Mouse (Mus musculus) right cerebral cortex, adult 18-20 months (tissue): Measurements from ENCODE around the gene Atp2b1.

Experiments
- DNase-seq: peaks from one replicate; pipeline ENCODE4 v3.0.0; 2022; ENCODE audit warnings: mixed read lengths

Gene Atp2b1

DNA sequence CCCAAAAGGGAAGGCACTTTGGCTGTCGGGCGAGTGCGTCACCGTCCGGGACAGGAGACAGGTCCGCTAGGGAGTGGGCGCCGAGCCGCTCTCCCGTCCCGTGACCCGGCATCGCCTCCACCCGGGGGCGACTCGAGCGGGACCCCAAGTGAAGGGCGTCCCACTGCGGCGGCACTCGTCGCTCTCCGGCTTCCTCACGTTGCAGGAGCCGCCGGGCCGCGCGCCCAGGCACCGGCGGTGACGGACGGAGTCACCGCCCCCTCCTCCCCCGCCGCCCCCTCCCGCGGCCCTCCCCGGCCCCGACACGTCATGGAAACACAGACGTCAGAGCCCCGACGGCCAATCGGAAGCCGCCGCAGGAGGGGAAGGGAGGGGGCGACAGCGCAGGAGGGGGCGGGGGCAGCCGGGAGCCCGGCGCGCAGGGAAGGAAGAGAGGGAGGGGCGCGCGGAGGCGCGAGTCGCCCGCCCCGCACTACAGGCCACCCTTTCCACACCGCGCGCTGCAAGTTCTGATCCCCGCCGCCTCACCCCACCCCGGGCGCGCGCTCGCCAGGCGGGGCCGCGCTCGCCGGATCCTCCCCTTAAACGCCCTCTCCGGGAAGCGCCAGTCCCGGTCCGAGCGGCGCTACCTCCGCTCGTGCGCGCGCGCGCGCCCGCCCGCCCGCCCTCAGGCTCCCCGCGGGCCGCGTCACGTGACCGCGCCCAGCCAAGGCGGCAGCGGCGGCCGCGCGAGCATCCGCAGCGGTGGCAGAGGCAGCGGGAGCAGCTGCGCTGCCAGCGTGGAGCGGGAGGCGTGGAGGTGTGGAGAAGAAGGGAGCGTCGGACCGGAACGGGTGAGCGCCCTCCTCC lies at the start of gene Atp2b1:
Atp2b1 (plus strand) TSS at position 446 of the 849 bp plus-strand sequence.
- peak; percentile 94 for DNase-seq

DNA sequence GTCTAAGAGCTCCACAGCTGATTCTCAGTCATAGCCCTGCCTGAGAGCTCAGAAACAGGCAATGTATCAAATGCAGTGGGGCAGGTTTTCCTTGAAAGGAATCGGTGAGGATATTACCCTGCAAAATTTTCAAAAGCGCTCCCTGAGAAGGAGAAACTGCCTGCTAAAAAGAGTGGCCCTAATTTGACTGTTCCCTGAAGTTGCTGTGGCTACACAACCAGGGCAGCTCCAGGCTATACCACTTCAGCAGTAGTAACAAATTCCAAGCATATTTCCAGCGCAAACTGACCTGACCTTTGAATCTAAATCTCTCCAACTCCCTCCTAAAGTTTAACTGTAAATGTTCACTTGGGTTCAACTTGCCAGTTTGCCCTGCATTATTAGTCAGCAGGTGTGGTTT lies 49.4 kb upstream of the Atp2b1 start:
- no peak for DNase-seq

DNA sequence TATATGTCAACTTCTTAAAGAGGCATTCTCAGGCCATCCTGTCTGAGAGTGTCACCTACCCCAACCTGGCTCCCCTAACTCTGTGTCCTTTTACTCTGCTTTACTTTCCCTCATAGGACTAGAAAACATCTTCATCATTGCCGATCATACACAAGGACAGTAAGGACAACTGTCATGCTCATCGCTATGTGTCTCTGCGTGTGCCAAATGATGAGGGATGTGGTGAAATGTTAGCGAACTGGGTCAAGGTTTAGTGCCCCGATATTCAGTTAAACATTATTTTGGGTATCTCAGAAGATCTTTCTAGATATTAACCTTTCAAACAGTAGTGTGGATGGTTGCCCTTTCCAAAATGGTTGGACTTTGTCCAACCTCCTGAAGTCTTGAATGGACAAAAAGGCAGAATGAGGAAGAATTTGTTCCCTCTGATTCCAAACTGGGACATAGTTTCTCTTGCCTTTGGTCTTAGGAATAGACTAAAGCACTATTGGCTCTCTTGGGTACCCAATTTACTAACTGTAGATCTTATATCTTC lies 47.3 kb upstream of the Atp2b1 start:
- DNase-seq = no peak

DNA sequence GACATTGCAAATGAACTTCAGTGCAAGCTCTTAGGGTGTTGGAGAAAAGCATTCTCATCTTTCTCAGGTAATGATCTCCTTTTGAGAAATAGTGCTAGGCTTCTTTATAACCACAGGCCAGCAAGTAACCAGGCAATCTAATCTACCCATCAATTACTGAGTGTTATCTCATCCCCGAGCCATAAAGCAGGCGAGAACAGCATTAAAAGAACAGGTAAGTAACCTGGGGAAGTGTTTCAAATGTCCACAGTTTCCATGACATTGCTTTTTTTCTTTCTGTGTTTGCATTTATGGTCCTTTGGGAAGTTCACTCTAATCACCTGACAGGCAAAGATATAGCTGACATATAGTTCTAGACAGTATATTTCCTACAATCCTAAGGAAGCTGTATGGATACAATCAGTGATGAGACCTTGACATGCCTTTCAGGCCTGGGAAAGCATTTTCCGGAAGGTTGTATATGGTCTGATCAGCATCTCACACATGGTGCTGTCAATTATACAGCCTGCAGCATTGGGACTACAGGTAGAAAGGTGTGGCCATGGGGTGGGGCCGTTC lies 45.8 kb upstream of the Atp2b1 start:
- no peak for DNase-seq

DNA sequence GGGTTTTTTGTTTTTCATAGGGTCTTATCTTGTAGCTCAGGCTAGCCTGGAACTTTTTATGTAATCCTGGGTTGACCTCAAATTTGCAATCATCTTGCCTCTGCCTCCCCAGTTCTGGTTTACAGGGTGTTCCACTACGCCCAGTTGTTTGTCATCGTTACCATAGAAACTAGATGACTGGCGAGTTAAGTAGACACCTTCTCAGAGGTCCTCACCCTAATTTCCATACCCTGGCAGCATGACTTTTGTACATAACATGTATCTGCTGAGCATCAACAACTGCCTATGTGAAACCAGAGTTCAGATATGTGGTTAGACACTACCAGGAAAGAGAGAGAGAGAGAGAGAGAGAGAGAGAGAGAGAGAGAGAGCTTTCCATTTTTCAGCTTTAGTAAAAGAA lies 36.4 kb upstream of the Atp2b1 start:
- DNase-seq = no peak

DNA sequence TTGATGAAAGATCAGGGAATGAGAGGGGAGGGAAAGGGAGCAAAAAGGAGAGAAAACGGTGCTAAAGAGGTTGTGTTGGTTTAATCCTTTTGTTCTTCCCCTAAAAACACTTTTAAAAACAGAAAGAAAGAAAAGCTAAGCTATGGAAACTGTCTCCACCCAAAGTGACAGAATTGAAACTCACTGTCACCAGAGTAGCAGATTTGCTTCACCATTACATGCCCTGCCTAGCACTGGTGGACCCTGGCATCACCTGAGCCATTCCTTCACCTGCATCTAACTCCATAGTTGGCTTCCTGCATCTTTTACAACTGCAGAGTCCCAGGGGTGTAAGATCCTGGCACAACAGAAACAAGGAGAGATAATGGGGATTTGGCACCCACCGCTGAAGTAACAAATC lies 35.6 kb upstream of the Atp2b1 start:
- no peak for DNase-seq

DNA sequence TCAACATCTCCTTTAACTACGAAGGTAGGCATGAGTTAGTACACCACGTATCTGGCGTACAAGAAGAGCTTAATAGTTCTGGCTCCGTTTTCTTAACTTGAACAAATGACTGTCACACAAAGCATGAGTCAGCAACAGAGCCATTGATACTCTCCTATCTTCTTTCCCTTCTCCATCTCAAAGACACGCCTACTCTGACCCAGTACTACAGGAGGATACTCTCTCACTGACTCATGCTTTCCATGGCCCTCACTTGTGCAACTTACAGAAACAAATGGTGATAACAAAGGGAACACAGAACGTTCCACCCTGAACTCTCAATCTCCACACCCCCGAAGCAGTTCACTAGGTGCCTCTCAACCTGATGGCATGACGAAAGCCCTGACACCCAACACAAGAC lies 34.1 kb upstream of the Atp2b1 start:
- DNase-seq = no peak

DNA sequence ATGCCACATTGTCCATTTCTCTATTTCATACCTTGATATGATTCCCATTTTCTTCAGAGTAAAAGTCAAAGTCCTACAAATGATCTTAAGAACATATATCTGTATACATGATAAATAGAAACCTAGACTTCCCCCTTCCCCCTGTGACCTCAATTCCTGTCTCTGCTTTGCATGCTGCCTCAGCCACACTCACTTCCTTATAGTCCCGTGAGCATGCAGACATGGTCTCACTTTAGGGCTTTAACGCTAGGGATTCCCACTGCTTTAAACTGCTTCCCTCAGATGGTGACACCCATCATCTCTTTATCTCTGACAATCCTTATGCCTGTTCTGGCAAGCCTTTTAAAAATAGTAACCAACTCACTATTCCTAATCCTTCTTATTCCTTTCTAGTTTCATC lies 33.5 kb upstream of the Atp2b1 start:
- no peak for DNase-seq

DNA sequence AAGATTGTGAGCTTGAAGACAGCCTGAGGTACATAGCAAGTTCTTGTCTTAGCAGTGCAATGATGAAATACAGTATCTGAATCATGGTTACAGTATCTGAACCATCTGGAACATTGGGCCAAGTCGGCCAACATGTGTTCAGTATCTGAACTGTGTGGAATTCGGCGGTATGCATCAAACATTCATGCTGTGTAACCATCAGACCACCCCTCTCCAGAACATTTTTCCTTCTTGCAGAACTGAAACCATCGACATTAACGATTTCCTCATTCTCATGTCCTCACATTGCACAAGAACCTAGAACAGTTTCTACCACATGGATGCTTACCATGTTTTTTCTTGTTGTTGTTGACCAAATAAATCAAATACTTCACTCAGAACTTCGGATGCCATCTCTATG lies 32.7 kb upstream of the Atp2b1 start:
- no peak for DNase-seq

DNA sequence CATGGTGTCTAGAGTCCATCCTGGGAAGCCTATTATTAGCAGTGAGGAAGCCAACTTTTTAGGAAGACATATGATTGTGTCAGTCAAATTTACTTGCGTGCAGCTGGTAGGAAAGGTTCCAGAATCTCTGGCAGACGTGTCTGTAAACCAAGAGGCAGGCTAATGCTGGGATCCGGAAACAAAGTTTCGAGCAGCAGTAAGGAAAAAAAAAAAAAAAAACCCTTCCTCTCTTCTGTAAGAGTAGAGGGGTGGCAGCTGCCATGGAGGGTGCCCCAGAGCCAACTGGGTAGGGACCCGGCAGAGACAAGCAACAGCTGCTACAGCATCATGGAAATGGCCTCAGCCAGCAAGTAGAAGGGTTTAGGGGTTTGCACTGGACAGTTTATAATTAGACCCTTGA lies 31.6 kb upstream of the Atp2b1 start:
- no peak for DNase-seq

DNA sequence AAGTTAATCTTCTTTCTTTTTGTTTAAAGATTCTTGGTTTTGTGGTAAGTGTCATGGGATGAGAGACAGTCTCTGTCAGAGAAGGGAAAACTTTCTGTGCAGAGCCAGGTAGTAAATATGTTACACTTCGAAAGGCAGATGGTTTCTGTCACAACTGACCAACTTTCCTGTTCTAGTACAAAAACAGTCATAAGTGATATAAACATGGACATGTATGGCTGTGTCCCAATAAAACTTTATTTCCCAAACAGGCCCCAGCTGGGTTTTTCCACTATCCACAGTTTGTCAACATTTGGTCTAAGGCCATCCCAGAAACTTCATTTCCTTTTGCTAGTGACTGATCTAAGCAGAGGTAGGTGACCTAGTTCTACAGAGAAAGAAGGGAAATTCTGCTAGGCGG lies 29.8 kb upstream of the Atp2b1 start:
- DNase-seq = no peak

DNA sequence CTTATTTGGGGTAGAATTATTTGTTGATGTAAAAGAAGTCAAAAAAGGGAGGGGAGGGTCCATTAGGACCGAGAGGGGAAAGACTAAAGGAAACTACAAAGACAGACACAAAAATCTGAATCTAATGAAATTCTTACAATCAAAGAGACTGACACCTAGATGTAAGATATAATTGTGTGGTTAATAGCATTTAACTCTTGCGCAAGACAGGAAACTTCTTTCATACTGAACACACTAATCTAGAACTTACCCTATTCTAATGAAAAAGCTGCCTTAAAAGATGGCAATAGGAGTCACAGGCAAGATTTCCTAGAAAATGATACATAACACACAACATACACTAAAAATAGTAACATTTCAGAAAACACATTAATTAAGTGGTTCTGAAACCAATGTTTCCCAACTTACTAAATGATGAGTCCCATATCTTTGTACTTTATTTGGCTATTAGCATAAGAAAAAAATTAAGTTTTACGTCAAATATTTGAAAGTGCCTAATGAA lies 27.4 kb upstream of the Atp2b1 start:
- no peak for DNase-seq

DNA sequence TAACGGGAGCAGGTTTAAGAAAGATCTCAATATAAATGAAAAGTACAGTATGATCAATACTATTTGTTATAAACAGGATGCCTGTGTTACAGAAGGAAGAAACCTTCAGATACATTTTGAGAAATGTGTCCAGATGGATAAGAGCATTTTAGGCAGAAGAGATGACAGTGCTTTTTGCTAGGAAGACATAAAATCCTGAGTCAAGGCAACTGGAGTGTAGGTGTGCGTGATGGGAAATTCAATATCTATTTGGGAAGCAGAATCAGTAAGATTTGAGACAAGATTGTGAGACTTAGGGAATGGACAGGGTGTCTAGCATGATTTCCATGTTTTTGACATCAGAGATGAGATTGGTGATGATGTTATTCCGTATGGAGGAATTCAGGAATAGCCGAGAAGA lies 22.8 kb upstream of the Atp2b1 start:
- no peak for DNase-seq

DNA sequence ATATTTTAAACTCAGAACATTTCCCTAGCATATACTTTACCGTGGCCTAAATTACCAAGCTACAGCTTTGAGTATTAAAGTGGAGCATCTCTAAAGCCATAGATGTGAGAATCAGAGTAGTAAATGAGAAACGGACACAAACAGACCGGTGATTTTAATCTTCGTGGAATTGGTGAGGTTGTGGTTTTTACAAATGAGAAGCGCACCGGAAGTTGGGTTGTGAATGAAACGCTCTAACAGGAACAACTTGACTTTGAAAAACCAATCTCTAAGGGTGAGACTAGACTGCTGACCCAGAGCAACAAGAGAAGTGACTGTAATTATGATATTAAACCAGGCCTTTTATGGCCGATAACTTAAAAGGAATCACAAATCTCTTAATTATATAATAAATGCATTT lies 16.7 kb upstream of the Atp2b1 start:
- DNase-seq = no peak

DNA sequence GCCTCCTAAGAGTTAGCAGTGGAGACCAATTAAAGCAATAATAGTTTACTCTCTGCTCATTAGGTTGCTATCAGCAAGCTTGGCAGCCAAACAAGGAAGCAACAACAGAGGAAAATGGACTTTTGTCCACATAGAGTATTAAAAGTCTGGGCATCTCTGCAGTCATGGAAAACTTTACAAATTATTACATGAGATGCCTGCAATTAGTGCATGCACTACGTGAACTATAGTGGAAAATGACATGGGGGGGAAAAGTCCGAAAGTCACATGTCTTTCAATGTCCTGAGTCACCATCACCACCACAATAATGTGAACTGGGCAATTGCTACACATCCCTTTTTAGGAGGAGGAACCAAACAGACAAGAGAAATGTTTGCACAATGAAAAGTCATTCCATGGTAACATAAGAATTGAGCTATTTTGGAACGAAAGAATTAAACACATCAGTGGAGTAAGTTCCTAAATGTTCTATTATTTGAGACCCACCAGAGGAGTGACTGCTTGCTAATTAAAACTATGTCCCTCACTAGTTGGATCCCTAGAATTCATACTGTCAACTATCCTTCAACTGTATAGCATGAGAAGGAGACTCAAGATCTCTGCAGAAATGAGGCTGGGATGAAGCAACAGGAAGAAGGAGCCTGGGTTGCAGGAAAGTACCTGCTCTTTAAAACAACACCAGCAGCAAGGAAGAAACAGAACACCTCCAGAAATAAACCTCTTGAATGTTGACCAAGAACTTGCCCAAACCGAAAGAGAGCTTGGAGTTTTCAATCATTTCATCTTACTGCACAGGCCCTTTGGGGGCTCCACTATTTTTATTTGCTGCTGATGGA lies 16.1 kb upstream of the Atp2b1 start:
- DNase-seq = no peak

DNA sequence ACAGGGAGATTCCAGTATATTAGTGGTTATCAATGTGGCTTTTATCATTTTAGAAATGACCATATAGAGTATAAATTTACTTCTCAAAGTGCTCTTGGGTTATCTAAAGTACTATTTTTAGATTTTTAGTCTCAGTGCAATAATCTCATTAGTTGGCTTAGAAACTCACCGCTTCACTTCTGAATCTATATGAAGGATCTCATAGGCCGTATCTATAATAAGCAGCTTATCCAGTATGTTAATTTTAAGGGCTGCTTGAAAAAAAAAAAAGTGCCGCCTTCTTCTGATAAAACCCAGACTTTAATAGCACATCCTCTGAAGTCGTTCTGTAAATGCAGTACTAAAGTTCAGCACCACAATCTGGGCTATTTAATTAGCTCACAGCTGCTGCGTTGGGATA lies 12.7 kb upstream of the Atp2b1 start:
- no peak for DNase-seq

DNA sequence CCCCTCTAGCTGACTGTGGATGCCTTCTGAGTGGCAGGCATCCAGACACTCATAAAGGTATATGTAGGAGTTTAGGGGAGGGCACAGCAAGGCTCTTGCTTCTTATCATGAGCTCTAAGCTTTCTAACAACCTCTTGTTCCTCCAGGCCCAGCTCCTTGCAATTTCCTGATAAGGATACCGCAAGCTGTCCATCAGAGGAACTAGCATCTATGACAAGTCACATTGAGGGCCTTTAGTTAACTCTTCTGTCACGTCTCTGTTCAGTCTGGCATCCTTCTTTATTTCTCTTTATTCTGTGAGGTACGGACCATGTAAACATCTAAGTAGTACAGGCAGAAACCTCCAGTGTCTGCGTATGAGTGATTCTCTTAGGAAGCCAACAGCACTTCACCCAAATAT lies 8.2 kb upstream of the Atp2b1 start:
- DNase-seq = no peak

DNA sequence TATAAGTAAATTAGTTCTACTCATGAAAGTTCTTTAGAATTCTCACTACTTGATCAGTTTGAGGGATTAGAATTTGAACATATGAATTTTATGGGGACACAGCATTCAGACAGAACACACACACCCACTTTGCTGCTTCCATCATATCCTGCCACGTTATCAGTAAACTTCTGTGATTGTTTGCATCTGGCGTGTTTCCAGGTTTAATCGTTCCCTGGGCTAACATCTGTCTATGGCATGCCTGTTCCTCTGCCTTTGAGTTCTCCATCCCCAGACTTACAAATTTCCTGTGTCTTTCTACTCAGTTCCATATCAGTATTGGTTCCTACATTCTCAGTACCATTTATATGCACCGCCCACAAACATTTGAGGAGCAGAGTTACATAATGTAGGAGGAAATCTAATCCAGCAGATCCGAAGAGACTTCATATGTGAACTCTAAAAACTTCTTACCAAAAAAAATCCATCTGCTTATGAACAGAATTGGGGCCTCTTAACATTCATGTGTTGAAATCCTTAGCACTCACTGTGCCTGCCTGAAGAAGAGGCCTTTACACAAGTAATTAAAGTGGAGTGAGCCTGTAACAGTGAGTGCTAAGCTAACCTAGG lies 7.2 kb upstream of the Atp2b1 start:
- DNase-seq = peak; percentile 46

DNA sequence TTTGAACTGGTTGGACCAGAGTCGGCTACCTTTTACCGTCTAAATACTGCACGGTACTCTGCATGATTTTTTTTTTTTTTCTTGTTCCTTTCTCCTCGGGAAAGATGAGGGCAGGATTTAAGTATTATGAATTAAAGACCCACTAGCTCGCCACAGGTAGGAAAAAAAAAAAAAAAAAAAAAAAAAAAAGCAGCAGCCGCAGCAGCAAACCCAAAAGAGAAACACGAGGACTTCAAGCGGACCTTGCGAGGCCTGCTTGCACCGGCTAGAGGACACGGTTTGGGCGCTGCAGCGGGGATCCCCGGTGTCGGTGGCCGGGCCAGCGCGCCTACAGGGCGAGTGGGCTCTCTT lies 621 bp upstream of the Atp2b1 start:
- DNase-seq = no peak

DNA sequence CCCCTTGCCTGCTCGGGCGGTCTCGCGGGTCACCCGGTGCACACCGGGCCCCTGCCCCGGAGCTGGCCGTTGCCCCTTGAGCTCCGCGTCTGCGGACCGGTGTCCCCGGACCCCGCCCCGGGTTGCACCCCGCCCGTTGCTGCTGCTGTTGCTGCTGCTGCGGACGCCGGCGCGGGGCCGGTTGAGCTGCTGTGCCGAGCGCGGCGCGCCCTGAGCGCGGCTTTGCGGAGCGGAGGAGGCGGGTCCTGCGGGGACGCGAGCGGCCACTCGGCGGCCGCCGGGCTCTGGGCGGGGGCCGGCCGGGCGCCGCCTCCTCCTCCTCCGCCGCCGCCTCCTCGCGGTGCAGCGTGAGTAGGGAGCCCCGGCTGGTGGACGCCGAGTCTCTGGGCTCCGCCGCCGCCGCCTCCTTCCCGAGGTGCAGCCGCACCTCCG lies 620 bp downstream of the Atp2b1 start:
- DNase-seq = peak; percentile 84

DNA sequence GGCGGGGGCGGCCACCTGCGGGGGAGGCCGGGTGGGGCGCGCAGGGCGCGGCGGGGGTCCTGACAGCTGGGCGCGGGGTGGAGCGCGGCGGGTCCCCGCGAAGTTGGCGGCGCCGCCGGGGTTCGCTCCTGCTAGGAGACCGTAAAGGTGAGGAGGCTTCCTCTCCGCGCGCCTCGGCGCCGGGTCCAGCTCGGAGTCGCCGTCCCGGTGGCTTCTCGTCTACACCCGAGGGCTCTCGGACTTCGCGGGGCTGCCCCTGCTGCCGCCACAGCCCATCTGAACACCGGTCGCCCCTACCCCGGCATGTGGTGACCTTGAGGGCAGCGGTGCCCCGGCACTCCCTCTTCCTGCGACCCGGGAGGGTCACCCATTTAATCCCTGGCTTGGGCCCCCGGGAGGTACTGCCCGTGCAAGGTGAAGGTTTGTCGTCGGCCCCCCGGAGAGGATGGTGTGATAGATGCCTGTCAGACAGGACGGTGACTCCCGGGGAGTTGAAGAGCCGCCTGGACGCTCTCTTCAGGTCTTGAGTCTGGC lies 1.3 kb downstream of the Atp2b1 start:
- DNase-seq = peak; percentile 37

DNA sequence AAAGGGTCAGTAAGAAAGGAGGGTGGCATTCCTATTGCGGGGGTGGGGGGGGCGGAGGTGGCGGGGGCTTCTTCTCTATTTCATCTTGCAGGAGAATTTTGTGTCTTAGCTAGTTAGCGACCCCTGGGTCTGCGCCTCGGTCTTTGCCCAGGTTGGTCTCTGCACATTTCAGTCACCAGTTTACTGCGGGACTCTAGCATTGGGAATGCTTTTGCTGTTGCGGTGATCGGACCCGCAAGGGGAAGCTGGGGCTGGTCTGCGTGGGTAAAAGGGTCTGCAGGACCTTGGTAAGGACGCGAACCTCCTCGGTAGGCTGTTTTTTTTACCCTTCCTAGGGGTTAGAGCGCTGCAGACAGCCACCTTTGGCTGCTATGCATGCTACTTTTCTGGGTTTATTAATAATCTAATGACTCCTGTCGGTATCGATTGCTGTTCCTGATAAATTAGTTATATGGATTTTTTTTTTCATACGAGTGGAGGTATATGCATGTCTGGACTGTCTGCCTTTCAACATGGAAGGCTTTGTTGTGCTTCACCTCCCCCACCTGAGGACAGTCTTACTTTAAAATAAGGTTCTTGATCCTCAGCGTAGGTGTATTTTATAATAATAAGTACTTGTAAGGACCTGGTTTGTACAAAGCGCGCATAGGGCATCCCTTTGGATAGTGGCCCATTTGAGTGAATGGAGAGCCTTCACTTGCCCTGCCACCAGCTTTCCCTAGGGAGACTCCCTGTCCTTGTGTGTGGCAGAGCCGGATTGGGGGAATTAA lies 2.0 kb downstream of the Atp2b1 start:
- DNase-seq = peak; percentile 30
